Comparison of ENCODE assay signal across 8 mouse cellular contexts in the genomic region with DNA sequence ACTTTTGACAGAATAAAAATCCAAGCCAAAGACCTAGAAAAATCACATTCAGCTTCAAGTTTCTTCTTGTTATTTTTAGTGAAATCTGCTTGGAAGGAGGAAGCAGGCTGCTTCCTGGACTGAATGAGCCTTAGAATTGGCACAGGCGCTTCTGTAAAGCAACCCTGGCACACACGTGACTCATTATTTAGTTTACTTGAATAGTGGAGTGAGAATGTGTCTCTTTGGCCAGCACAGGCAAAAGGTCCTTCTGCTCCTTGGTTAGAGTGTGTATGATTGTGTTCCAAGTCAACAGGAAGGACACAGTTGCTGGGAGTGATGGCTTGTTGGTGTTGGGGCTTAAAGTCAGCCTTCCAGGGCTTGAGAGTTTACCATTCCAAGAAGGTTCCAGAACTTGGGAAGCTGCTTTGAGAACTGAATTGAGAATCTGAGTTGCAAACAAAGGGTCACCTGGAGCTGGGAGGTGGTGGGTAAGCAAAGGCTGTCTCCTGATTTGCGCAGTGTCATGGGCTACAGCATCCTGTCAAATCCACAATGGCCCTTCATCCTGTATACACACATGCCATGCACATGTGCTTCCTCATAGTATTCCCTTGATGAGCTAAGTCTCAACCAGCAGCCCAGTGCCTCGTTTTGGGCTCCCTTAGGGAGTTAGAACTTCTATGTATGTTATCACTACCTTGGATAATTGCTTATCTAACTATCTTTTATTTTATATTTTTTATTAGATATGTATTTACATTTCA. TPM values are rescaled to one million over a fixed set of nuclear protein-coding genes. Genes with fewer than 3 reads are reported as not detected.
DNase-seq lines count a peak whose midpoint lies in the region; ATAC-seq and TF ChIP-seq lines count a peak whose summit lies in the region.

No protein-coding gene starts in this region.

- TF ChIP-seq POLR2A in liver, adult 2 months (IDR thresholded peaks at IDR 0.05; ENCODE audit: extremely low read depth, insufficient read depth, low read length): no peak
- no peak for TF ChIP-seq POLR2A in brain, embryonic 14.5 days (IDR thresholded peaks at IDR 0.05; ENCODE audit: borderline replicate concordance, extremely low read depth, insufficient read depth, insufficient read length, poor library complexity, severe bottlenecking)

- 43% methylated on average over 4 of the region's 4 CpGs for WGBS in liver, adult 2 months
- WGBS in liver, embryonic 12.5 days (ENCODE audit: insufficient replicate concordance): 62% methylated on average over 4 of the region's 4 CpGs
- 52% methylated on average over 4 of the region's 4 CpGs for WGBS in heart, postnatal 0 days

- peak; percentile 69 for DNase-seq in liver, adult 2 months (ENCODE audit: extremely low read depth, low read depth, low spot score)
- peak; percentile 60 for DNase-seq in brain, embryonic 14.5 days (ENCODE audit: low read depth)
- DNase-seq in heart, postnatal 0 days (ENCODE audit: low spot score): peak; percentile 80
- peak; percentile 37 to 66 for DNase-seq in left cerebral cortex, postnatal 25 days (ENCODE audit: low spot score in 2 of 2)
- DNase-seq in natural killer cell, adult 2 months (ENCODE audit: low spot score in 2 of 2): no peak
- no peak for DNase-seq in thymus, postnatal 25 days
- no peak for DNase-seq in cerebellum, adult 11-12 months

- intact Hi-C loops in left cerebral cortex, postnatal 25 days (cut with DNase I): loop anchor here (5.0 kb wide), 1 partner anchor 38 kb away; the partner anchor contains the start of gene Swap70

- TF ChIP-seq EP300 in heart, postnatal 0 days (IDR thresholded peaks at IDR 0.05; ENCODE audit: low read depth): peak; percentile 68; the same call in 1 of the 2 replicates

- H3K79me2 ChIP-seq in liver, adult 2 months (ENCODE audit: control insufficient read depth, insufficient read depth, low read length): no peaks in the 10 kb centered on the region

- no peaks in the 10 kb centered on the region for H3K27me3 ChIP-seq in liver, adult 2 months (ENCODE audit: control insufficient read depth, insufficient read depth, low read length)
- no peaks in the 10 kb centered on the region for H3K27me3 ChIP-seq in liver, embryonic 12.5 days (replicated peaks)
- H3K27me3 ChIP-seq in heart, postnatal 0 days (ENCODE audit: control insufficient read depth, insufficient read depth, low read length): no peaks in the 10 kb centered on the region

- no peaks in the 10 kb centered on the region for H3K9me3 ChIP-seq in liver, embryonic 12.5 days (replicated peaks)
- H3K9me3 ChIP-seq in heart, postnatal 0 days (replicated peaks; ENCODE audit: control insufficient read depth, low read length): no peaks in the 10 kb centered on the region

- H3K36me3 ChIP-seq in liver, adult 2 months (ENCODE audit: control insufficient read depth, insufficient read depth, low read length): no peaks in the 10 kb centered on the region
- H3K36me3 ChIP-seq in liver, embryonic 12.5 days: no peaks in the 10 kb centered on the region
- peaks cover 9% of the 10 kb centered on the region; the same call in 1 of the 2 replicates for H3K36me3 ChIP-seq in heart, postnatal 0 days (replicated peaks; ENCODE audit: control insufficient read depth, insufficient read depth, low read length)

- TF ChIP-seq CTCF in liver, adult 2 months (IDR thresholded peaks at IDR 0.05; ENCODE audit: low read depth, low read length): no peak
- no peak for TF ChIP-seq CTCF in brain, embryonic 14.5 days (IDR thresholded peaks at IDR 0.05; ENCODE audit: borderline replicate concordance, extremely low read depth, insufficient read depth, insufficient read length)
- no peak for TF ChIP-seq CTCF in heart, postnatal 0 days (IDR thresholded peaks at IDR 0.05; ENCODE audit: low read depth)

- peaks cover 8% of the 10 kb centered on the region for H3K4me1 ChIP-seq in liver, adult 2 months (ENCODE audit: control insufficient read depth, insufficient read depth, low read length)
- peaks cover 26% of the 10 kb centered on the region for H3K4me1 ChIP-seq in liver, embryonic 12.5 days
- H3K4me1 ChIP-seq in heart, postnatal 0 days (ENCODE audit: control insufficient read depth, insufficient read depth): peaks cover 13% of the 10 kb centered on the region

- ATAC-seq in liver, embryonic 12.5 days: no peak
- ATAC-seq in heart, postnatal 0 days (ENCODE audit: insufficient read depth, low read depth): peak; percentile 83

- no peak overlapping the region for H3K4me3 ChIP-seq in liver, adult 2 months (ENCODE audit: insufficient read depth, low read depth, low read length)
- H3K4me3 ChIP-seq in liver, embryonic 12.5 days: no peak overlapping the region
- no peak overlapping the region for H3K4me3 ChIP-seq in heart, postnatal 0 days (ENCODE audit: low read depth, low read length)

- H3K27ac ChIP-seq in liver, adult 2 months (replicated peaks; ENCODE audit: insufficient read depth, low read depth, low read length): peak overlapping the region; percentile 73
- no peak overlapping the region for H3K27ac ChIP-seq in liver, embryonic 12.5 days
- H3K27ac ChIP-seq in heart, postnatal 0 days (ENCODE audit: low read depth): peak overlapping the region; percentile 83

- no peak overlapping the region for H3K4me2 ChIP-seq in liver, embryonic 12.5 days
- no peak overlapping the region for H3K4me2 ChIP-seq in heart, postnatal 0 days (ENCODE audit: low read depth, low read length)

- H3K9ac ChIP-seq in liver, adult 2 months (ENCODE audit: low read depth, low read length): no peak overlapping the region
- no peak overlapping the region for H3K9ac ChIP-seq in liver, embryonic 12.5 days
- no peak overlapping the region for H3K9ac ChIP-seq in heart, postnatal 0 days (replicated peaks; ENCODE audit: low read depth, low read length)

RNA-seq across cellular contexts. Expression of gene Swap70, which starts 38.6 kb away (rescaled TPM):
- 9.7 and 10.5 TPM in 2 replicates for total RNA-seq in liver, adult 2 months (2014; rRNA removed)
- polyA plus RNA-seq in liver, adult 2 months (2012; rRNA removed): 2.2 and 2.8 TPM in 2 replicates
- polyA plus RNA-seq in liver, embryonic 12.5 days (2016; fragmentation: Nextera tagmentation; extraction: Ambion mirVana): 17.4 and 17.7 TPM in 2 replicates
- polyA plus RNA-seq in brain, embryonic 14.5 days (2012; rRNA removed): 5.5 and 7.5 TPM in 2 replicates
- 16.5 and 16.9 TPM in 2 replicates for total RNA-seq in heart, postnatal 0 days (2014; rRNA removed; ENCODE audit: low replicate concordance)
- polyA plus RNA-seq in heart, postnatal 0 days (2015; fragmentation: Nextera tagmentation; extraction: Ambion mirVana): 11.8 and 12.9 TPM in 2 replicates
- total RNA-seq in left cerebral cortex, postnatal 25 days (2021): 10 to 100 TPM; 11.0 to 13.0 TPM

Comparison
In these comparisons a context has a peak if more than half of its experiments do, and no peak if none do; other contexts are left out.
1. DNase-seq: peak in liver, adult 2 months (single experiment), brain, embryonic 14.5 days (single experiment), heart, postnatal 0 days (single experiment) and left cerebral cortex, postnatal 25 days (2 of 2); none in natural killer cell, adult 2 months (0 of 2), thymus, postnatal 25 days (single experiment) and cerebellum, adult 11-12 months (single experiment).